Mouse (Mus musculus): ENCODE results near the gene Itgb3. TPM values are rescaled to one million over a fixed set of nuclear protein-coding genes. Genes with fewer than 3 reads are reported as not detected.

Gene Itgb3
- polyA plus RNA-seq, 1 experiment from 2014 or later: 1.5 TPM

GRCm38 (mm10) chr11:104585495-104585894 is 22.3 kb upstream of the Itgb3 start:
- Histone ChIP-seq H3K9me3 (0 out of 2 replicates have a peak, but pooled peaks cover 10% of the 10 kb centered on the region), H3K27me3 (no peaks in the 10 kb centered on the region), H3K27ac (replicated peaks) (no peak overlapping the region), H3K9ac (no peak overlapping the region), H3K4me2 (no peak overlapping the region), H3K4me3 (no peak overlapping the region), H3K4me1 (replicated peaks) (0 out of 2 replicates have a peak, but pooled peaks cover 1% of the 10 kb centered on the region), H3K36me3 (no peaks in the 10 kb centered on the region)
- 68% methylated on average over 5 of the region's 5 CpGs for WGBS
- no peak for ATAC-seq (ENCODE audit: low FRiP score, low read depth)

GRCm38 (mm10) chr11:104587904-104588303 is 19.9 kb upstream of the Itgb3 start:
- no peak overlapping the region for H3K4me2 ChIP-seq
- WGBS: 97% methylated on average over 9 of the region's 9 CpGs
- no peak overlapping the region for H3K4me3 ChIP-seq
- H3K27ac ChIP-seq (replicated peaks): no peak overlapping the region
- 0 out of 2 replicates have a peak, but pooled peaks cover 10% of the 10 kb centered on the region for H3K9me3 ChIP-seq
- H3K9ac ChIP-seq: no peak overlapping the region
- H3K36me3 ChIP-seq: no peaks in the 10 kb centered on the region
- no peak for ATAC-seq (ENCODE audit: low FRiP score, low read depth)
- H3K4me1 ChIP-seq (replicated peaks): no peaks in the 10 kb centered on the region
- H3K27me3 ChIP-seq: no peaks in the 10 kb centered on the region

GRCm38 (mm10) chr11:104588513-104588912 is 19.3 kb upstream of the Itgb3 start:
- 92% methylated on average over 2 of the region's 2 CpGs for WGBS
- H3K36me3 ChIP-seq: no peaks in the 10 kb centered on the region
- H3K4me1 ChIP-seq (replicated peaks): no peaks in the 10 kb centered on the region
- H3K4me2 ChIP-seq: no peak overlapping the region
- ATAC-seq (ENCODE audit: low FRiP score, low read depth): no peak
- H3K4me3 ChIP-seq: no peak overlapping the region
- no peaks in the 10 kb centered on the region for H3K27me3 ChIP-seq
- no peak overlapping the region for H3K9ac ChIP-seq
- no peak overlapping the region for H3K27ac ChIP-seq (replicated peaks)
- H3K9me3 ChIP-seq: 0 out of 2 replicates have a peak, but pooled peaks cover 10% of the 10 kb centered on the region

- H3K4me3 ChIP-seq: no peak overlapping the region
- 78% methylated on average over 1 of the region's 1 CpGs for WGBS
- no peak overlapping the region for H3K27ac ChIP-seq (replicated peaks)
- no peak overlapping the region for H3K9ac ChIP-seq
- no peaks in the 10 kb centered on the region for H3K36me3 ChIP-seq
- no peaks in the 10 kb centered on the region for H3K27me3 ChIP-seq
- no peaks in the 10 kb centered on the region for H3K4me1 ChIP-seq (replicated peaks)
- 0 out of 2 replicates have a peak, but pooled peaks cover 10% of the 10 kb centered on the region for H3K9me3 ChIP-seq
- no peak for ATAC-seq (ENCODE audit: low FRiP score, low read depth)
- H3K4me2 ChIP-seq: no peak overlapping the region
Measured at GRCm38 (mm10) chr11:104589570-104589969, 18.2 kb upstream of the Itgb3 start.

- Histone ChIP-seq H3K9me3 (0 out of 2 replicates have a peak, but pooled peaks cover 10% of the 10 kb centered on the region), H3K4me3 (no peak overlapping the region), H3K27me3 (no peaks in the 10 kb centered on the region), H3K27ac (replicated peaks) (no peak overlapping the region), H3K4me2 (no peak overlapping the region), H3K36me3 (no peaks in the 10 kb centered on the region), H3K9ac (no peak overlapping the region), H3K4me1 (replicated peaks) (no peaks in the 10 kb centered on the region)
- WGBS: 3% methylated on average over 8 of the region's 8 CpGs
- ATAC-seq (ENCODE audit: low FRiP score, low read depth): peak; percentile 61; the same call in 1 of the 2 replicates
Measured at GRCm38 (mm10) chr11:104590148-104590547, 17.7 kb upstream of the Itgb3 start.

- no peaks in the 10 kb centered on the region for H3K27me3 ChIP-seq
- no peak overlapping the region for H3K27ac ChIP-seq (replicated peaks)
- 80% methylated on average over 13 of the region's 13 CpGs for WGBS
- H3K36me3 ChIP-seq: no peaks in the 10 kb centered on the region
- no peak overlapping the region for H3K4me3 ChIP-seq
- no peak overlapping the region for H3K4me2 ChIP-seq
- H3K9ac ChIP-seq: no peak overlapping the region
- no peak for ATAC-seq (ENCODE audit: low FRiP score, low read depth)
- H3K9me3 ChIP-seq: 0 out of 2 replicates have a peak, but pooled peaks cover 10% of the 10 kb centered on the region
- no peaks in the 10 kb centered on the region for H3K4me1 ChIP-seq (replicated peaks)
Measured at GRCm38 (mm10) chr11:104592066-104592835, 15.5 kb upstream of the Itgb3 start.

GRCm38 (mm10) chr11:104596365-104596764 is 11.4 kb upstream of the Itgb3 start:
- Histone ChIP-seq H3K9me3 (no peaks in the 10 kb centered on the region), H3K4me2 (no peak overlapping the region), H3K9ac (no peak overlapping the region), H3K27ac (replicated peaks) (no peak overlapping the region), H3K4me1 (replicated peaks) (no peaks in the 10 kb centered on the region), H3K27me3 (no peaks in the 10 kb centered on the region), H3K36me3 (no peaks in the 10 kb centered on the region), H3K4me3 (no peak overlapping the region)
- no peak for ATAC-seq (ENCODE audit: low FRiP score, low read depth)
- 85% methylated on average over 10 of the region's 10 CpGs for WGBS

GRCm38 (mm10) chr11:104599265-104599945 is 8.4 kb upstream of the Itgb3 start:
- no peak for ATAC-seq (ENCODE audit: low FRiP score, low read depth)
- no peaks in the 10 kb centered on the region for H3K27me3 ChIP-seq
- no peak overlapping the region for H3K4me3 ChIP-seq
- no peaks in the 10 kb centered on the region for H3K9me3 ChIP-seq
- no peaks in the 10 kb centered on the region for H3K36me3 ChIP-seq
- H3K4me2 ChIP-seq: no peak overlapping the region
- H3K27ac ChIP-seq (replicated peaks): no peak overlapping the region
- H3K4me1 ChIP-seq (replicated peaks): no peaks in the 10 kb centered on the region
- H3K9ac ChIP-seq: no peak overlapping the region
- 86% methylated on average over 13 of the region's 13 CpGs for WGBS

GRCm38 (mm10) chr11:104600675-104601074 is 7.1 kb upstream of the Itgb3 start:
- Histone ChIP-seq H3K4me2 (no peak overlapping the region), H3K4me3 (no peak overlapping the region), H3K9me3 (no peaks in the 10 kb centered on the region), H3K27me3 (no peaks in the 10 kb centered on the region), H3K36me3 (no peaks in the 10 kb centered on the region), H3K27ac (replicated peaks) (no peak overlapping the region), H3K4me1 (replicated peaks) (no peaks in the 10 kb centered on the region), H3K9ac (no peak overlapping the region)
- ATAC-seq (ENCODE audit: low FRiP score, low read depth): no peak
- 32% methylated on average over 4 of the region's 4 CpGs for WGBS

- no peak overlapping the region for H3K4me2 ChIP-seq
- H3K36me3 ChIP-seq: no peaks in the 10 kb centered on the region
- peaks cover 12% of the 10 kb centered on the region; the same call in 1 of the 2 replicates for H3K4me1 ChIP-seq (replicated peaks)
- H3K9ac ChIP-seq: no peak overlapping the region
- ATAC-seq (ENCODE audit: low FRiP score, low read depth): no peak
- H3K9me3 ChIP-seq: no peaks in the 10 kb centered on the region
- no peak overlapping the region for H3K27ac ChIP-seq (replicated peaks)
- 42% methylated on average over 6 of the region's 6 CpGs for WGBS
- H3K4me3 ChIP-seq: no peak overlapping the region
- peaks cover 5% of the 10 kb centered on the region; the same call in 1 of the 2 replicates for H3K27me3 ChIP-seq
Measured at GRCm38 (mm10) chr11:104604192-104604591, 3.6 kb upstream of the Itgb3 start.

GRCm38 (mm10) chr11:104608249-104608920 is 585 bp downstream of the Itgb3 start:
- no peaks in the 10 kb centered on the region for H3K36me3 ChIP-seq
- peaks cover 12% of the 10 kb centered on the region; the same call in 1 of the 2 replicates for H3K4me1 ChIP-seq (replicated peaks)
- peak overlapping the region; percentile 48 for H3K9ac ChIP-seq
- H3K27me3 ChIP-seq: peaks cover 23% of the 10 kb centered on the region; the same call in 1 of the 2 replicates
- 2% methylated on average over 23 of the region's 23 CpGs for WGBS
- H3K9me3 ChIP-seq: no peaks in the 10 kb centered on the region
- H3K27ac ChIP-seq (replicated peaks): no peak overlapping the region
- ATAC-seq (ENCODE audit: low FRiP score, low read depth): peak; percentile 76
- H3K4me3 ChIP-seq: peak overlapping the region; percentile 56
- H3K4me2 ChIP-seq: peak overlapping the region; percentile 91

All from hindbrain, embryonic 15.5 days (tissue).